In genomic region chr12:117447223-117447622, GRCm38 (mm10) we compare ENCODE assay signal across 9 mouse cellular contexts.
DNase-seq lines count a peak whose midpoint lies in the region; ATAC-seq lines count a peak whose summit lies in the region.
"Had no signal": no experiment of that assay in that cellular context is flagged by ENCODE, and none has a peak within 500 bp of the region (broad histone marks: within the 10 kb centered on the region; RNA-seq: fewer than 3 reads in every experiment).

No protein-coding gene starts in this region.

- peak; percentile 26 to 38 for DNase-seq in lung, adult 18-20 months
- no peak for DNase-seq in lung, postnatal 14 days
- DNase-seq in left cerebral cortex, postnatal 14 days (ENCODE audit: low spot score in 2 of 2), result no peak
- DNase-seq in urinary bladder, postnatal 10 days (ENCODE audit: low spot score), result no peak

- 10% methylated on average over 10 of the region's 10 CpGs for WGBS in heart, embryonic 14.5 days
- WGBS in kidney, embryonic 15.5 days, result 7% methylated on average over 10 of the region's 10 CpGs
- 10% methylated on average over 10 of the region's 10 CpGs for WGBS in stomach, embryonic 15.5 days

- H3K4me3 ChIP-seq in heart, embryonic 14.5 days (ENCODE audit: control insufficient read depth in 1 of 2, insufficient read depth in 1 of 2, low read depth in 1 of 2, low read length in 2 of 2), result peak overlapping the region in 1 of 2 experiments; percentile 7; a peak in 2 of 4 replicates
- peak overlapping the region; percentile 10; the same call in 1 of the 2 replicates for H3K4me3 ChIP-seq in kidney, embryonic 15.5 days (replicated peaks)
- no peak overlapping the region for H3K4me3 ChIP-seq in stomach, embryonic 15.5 days (replicated peaks)

- intact Hi-C loops in left cerebral cortex, postnatal 14 days (cut with DNase I), result no loop called here

- H3K4me2 ChIP-seq in heart, embryonic 14.5 days (ENCODE audit: low read length), result peak overlapping the region; percentile 55
- H3K4me2 ChIP-seq in kidney, embryonic 15.5 days, result peak overlapping the region; percentile 45
- H3K4me2 ChIP-seq in stomach, embryonic 15.5 days, result peak overlapping the region; percentile 39

- H3K27me3 ChIP-seq in heart, embryonic 14.5 days (ENCODE audit: control insufficient read depth, insufficient read depth, low read length), result no peaks in the 10 kb centered on the region
- H3K27me3 ChIP-seq in kidney, embryonic 15.5 days, result no peaks in the 10 kb centered on the region
- H3K27me3 ChIP-seq in stomach, embryonic 15.5 days (replicated peaks), result no peaks in the 10 kb centered on the region

- H3K9me3 ChIP-seq in heart, embryonic 14.5 days (ENCODE audit: control insufficient read depth, low read length), result 0 out of 2 replicates have a peak, but pooled peaks cover 4% of the 10 kb centered on the region
- no peaks in the 10 kb centered on the region; the same call in 1 of the 2 replicates for H3K9me3 ChIP-seq in kidney, embryonic 15.5 days (replicated peaks)
- H3K9me3 ChIP-seq in stomach, embryonic 15.5 days, result no peaks in the 10 kb centered on the region

- no peaks in the 10 kb centered on the region for H3K36me3 ChIP-seq in heart, embryonic 14.5 days (ENCODE audit: control insufficient read depth, insufficient read depth, low read length)
- H3K36me3 ChIP-seq in kidney, embryonic 15.5 days, result no peaks in the 10 kb centered on the region
- no peaks in the 10 kb centered on the region for H3K36me3 ChIP-seq in stomach, embryonic 15.5 days

- ATAC-seq in heart, embryonic 14.5 days (ENCODE audit: insufficient number of reproducible peaks, insufficient read depth, low FRiP score, low read depth), result peak; percentile 47
- peak; percentile 87 for ATAC-seq in kidney, embryonic 15.5 days (replicated peaks; ENCODE audit: low FRiP score)
- peak; percentile 77 for ATAC-seq in megakaryocyte, adult 5-6 weeks (ENCODE audit: poor library complexity, severe bottlenecking)
- peak; percentile 29; the same call in 1 of the 2 replicates for ATAC-seq in stomach, embryonic 15.5 days (ENCODE audit: insufficient read depth, low FRiP score, low read depth)

- H3K27ac ChIP-seq in heart, embryonic 14.5 days (replicated peaks in 1 of 2; ENCODE audit: control insufficient read depth in 1 of 2, insufficient read depth in 1 of 2, low read depth in 2 of 2, low read length in 2 of 2), result peak overlapping the region in 1 of 2 experiments; percentile 37; a peak in 1 of 4 replicates
- H3K27ac ChIP-seq in kidney, embryonic 15.5 days, result peak overlapping the region; percentile 20; the same call in 1 of the 2 replicates
- H3K27ac ChIP-seq in stomach, embryonic 15.5 days, result no peak overlapping the region
- H3K27ac ChIP-seq: macrophage had no signal

- H3K4me1 ChIP-seq in heart, embryonic 14.5 days (ENCODE audit: control insufficient read depth in 2 of 2, insufficient read depth in 2 of 2, low read length in 2 of 2), result peaks cover 10 to 11% of the 10 kb centered on the region in 2 experiments
- peaks cover 16% of the 10 kb centered on the region for H3K4me1 ChIP-seq in kidney, embryonic 15.5 days
- 0 out of 2 replicates have a peak, but pooled peaks cover 4% of the 10 kb centered on the region for H3K4me1 ChIP-seq in stomach, embryonic 15.5 days

- peak overlapping the region; percentile 27; the same call in 1 of the 2 replicates for H3K9ac ChIP-seq in heart, embryonic 14.5 days (ENCODE audit: low read length)
- no peak overlapping the region for H3K9ac ChIP-seq in kidney, embryonic 15.5 days
- no peak overlapping the region for H3K9ac ChIP-seq in stomach, embryonic 15.5 days

Comparison
In these comparisons a context has a peak if more than half of its experiments do, and no peak if none do; other contexts are left out.
1. DNase-seq: peak in lung, adult 18-20 months (2 of 2); none in lung, postnatal 14 days (single experiment), left cerebral cortex, postnatal 14 days (0 of 2) and urinary bladder, postnatal 10 days (single experiment).
2. ATAC-seq: peak in every context shown above with its lines; median percentile 87 in kidney, embryonic 15.5 days; 77 in megakaryocyte, adult 5-6 weeks; 47 in heart, embryonic 14.5 days; 29 in stomach, embryonic 15.5 days.
3. Peak in every context shown above with its lines, with median percentiles within 50 percentile points of each other: H3K4me2 ChIP-seq.